ENCODE assay signal across 8 mouse cellular contexts in genomic region chr11:69121001-69121740, GRCm38 (mm10). TPM values are rescaled to one million over a fixed set of nuclear protein-coding genes. Genes with fewer than 3 reads are reported as not detected.
DNase-seq lines count a peak whose midpoint lies in the region; ATAC-seq lines count a peak whose summit lies in the region.

No protein-coding gene starts in this region.

- under 1% methylated on average over 33 of the region's 33 CpGs for WGBS in forebrain, embryonic 12.5 days
- WGBS in kidney, embryonic 15.5 days: under 1% methylated on average over 33 of the region's 33 CpGs
- 1% methylated on average over 27 of the region's 33 CpGs for WGBS in midbrain, embryonic 13.5 days

- peak overlapping the region; percentile 77 for H3K9ac ChIP-seq in forebrain, embryonic 12.5 days
- H3K9ac ChIP-seq in kidney, embryonic 15.5 days: peak overlapping the region; percentile 73
- peak overlapping the region; percentile 80 for H3K9ac ChIP-seq in midbrain, embryonic 13.5 days (replicated peaks)

- no peaks in the 10 kb centered on the region for H3K9me3 ChIP-seq in forebrain, embryonic 12.5 days
- no peaks in the 10 kb centered on the region for H3K9me3 ChIP-seq in kidney, embryonic 15.5 days (replicated peaks)
- no peaks in the 10 kb centered on the region for H3K9me3 ChIP-seq in midbrain, embryonic 13.5 days

- H3K4me1 ChIP-seq in forebrain, embryonic 12.5 days: peaks cover 54% of the 10 kb centered on the region
- peaks cover 58% of the 10 kb centered on the region for H3K4me1 ChIP-seq in kidney, embryonic 15.5 days
- H3K4me1 ChIP-seq in midbrain, embryonic 13.5 days (replicated peaks): peaks cover 64% of the 10 kb centered on the region

- peak overlapping the region; percentile 80 for H3K4me3 ChIP-seq in forebrain, embryonic 12.5 days (replicated peaks)
- H3K4me3 ChIP-seq in kidney, embryonic 15.5 days (replicated peaks): peak overlapping the region; percentile 83
- peak overlapping the region; percentile 75 for H3K4me3 ChIP-seq in midbrain, embryonic 13.5 days (replicated peaks)

- peaks cover 29% of the 10 kb centered on the region for H3K27me3 ChIP-seq in forebrain, embryonic 12.5 days
- peaks cover 4% of the 10 kb centered on the region; the same call in 1 of the 2 replicates for H3K27me3 ChIP-seq in kidney, embryonic 15.5 days
- H3K27me3 ChIP-seq in midbrain, embryonic 13.5 days: peaks cover 36% of the 10 kb centered on the region

- ATAC-seq in forebrain, embryonic 12.5 days (ENCODE audit: low FRiP score): no peak
- no peak for ATAC-seq in kidney, embryonic 15.5 days (replicated peaks; ENCODE audit: low FRiP score)
- ATAC-seq in midbrain, embryonic 13.5 days: no peak

- no peak overlapping the region for H3K27ac ChIP-seq in forebrain, embryonic 12.5 days
- peak overlapping the region; percentile 92; the same call in 1 of the 2 replicates for H3K27ac ChIP-seq in kidney, embryonic 15.5 days
- H3K27ac ChIP-seq in midbrain, embryonic 13.5 days: no peak overlapping the region

- H3K36me3 ChIP-seq in forebrain, embryonic 12.5 days (replicated peaks): no peaks in the 10 kb centered on the region
- H3K36me3 ChIP-seq in kidney, embryonic 15.5 days: no peaks in the 10 kb centered on the region
- no peaks in the 10 kb centered on the region for H3K36me3 ChIP-seq in midbrain, embryonic 13.5 days

- peak; percentile 53 to 69 for DNase-seq in heart, adult 18-20 months
- no peak for DNase-seq in heart, adult 8-10 months (ENCODE audit: low spot score)
- DNase-seq in Muller cell, postnatal 12 days (ENCODE audit: inconsistent ontology term): peak; percentile 55
- DNase-seq in gastrocnemius, postnatal 4 days (ENCODE audit: low spot score in 2 of 2): no peak
- DNase-seq in gastrocnemius, adult 18-20 months (ENCODE audit: low spot score): no peak

- peak overlapping the region; percentile 91 for H3K4me2 ChIP-seq in forebrain, embryonic 12.5 days
- H3K4me2 ChIP-seq in kidney, embryonic 15.5 days: peak overlapping the region; percentile 94
- H3K4me2 ChIP-seq in midbrain, embryonic 13.5 days (replicated peaks): peak overlapping the region; percentile 98

RNA-seq across cellular contexts. Expression of gene Hes7, which starts 1.0 kb away (rescaled TPM):
- total RNA-seq in heart, adult 18-20 months (2021): under 1 TPM in 1 of 2 experiments, not detected in 1; 0.15 TPM
- under 1 TPM in 1 of 4 experiments, not detected in 3; 0.12 TPM for total RNA-seq in heart, adult 8-10 months (2022)
- 0.31 and 0.43 TPM in 2 replicates for polyA plus RNA-seq in forebrain, embryonic 12.5 days (2016; fragmentation: Nextera tagmentation; extraction: Ambion mirVana)
- 0.42 and 0.46 TPM in 2 replicates for polyA plus RNA-seq in kidney, embryonic 15.5 days (2015; fragmentation: Nextera tagmentation; extraction: Ambion mirVana)
- 0.10 and 0.26 TPM in 2 replicates for polyA plus RNA-seq in midbrain, embryonic 13.5 days (2015; fragmentation: Nextera tagmentation; extraction: Ambion mirVana)
- total RNA-seq in gastrocnemius, postnatal 4 days (2021): under 1 TPM; 0.34 to 0.54 TPM
- not detected for total RNA-seq in gastrocnemius, adult 18-20 months (2021)

RNA-seq across cellular contexts. Expression of gene 9130213A22Rik, which starts 1.2 kb away (rescaled TPM):
- under 1 TPM; 0.23 to 0.27 TPM for total RNA-seq in heart, adult 18-20 months (2021)
- under 1 TPM; 0.16 to 0.60 (median 0.38) TPM for total RNA-seq in heart, adult 8-10 months (2022)
- polyA plus RNA-seq in forebrain, embryonic 12.5 days (2016; fragmentation: Nextera tagmentation; extraction: Ambion mirVana): 0.11 TPM in 1 of 2 replicates, not detected in the other
- polyA plus RNA-seq in kidney, embryonic 15.5 days (2015; fragmentation: Nextera tagmentation; extraction: Ambion mirVana): 0.27 and 0.51 TPM in 2 replicates
- polyA plus RNA-seq in midbrain, embryonic 13.5 days (2015; fragmentation: Nextera tagmentation; extraction: Ambion mirVana): 0.28 TPM in 1 of 2 replicates, not detected in the other
- under 1 TPM; 0.29 to 0.56 TPM for total RNA-seq in gastrocnemius, postnatal 4 days (2021)
- not detected for total RNA-seq in gastrocnemius, adult 18-20 months (2021)

RNA-seq across cellular contexts. Expression of gene Aloxe3, which starts 4.5 kb away (rescaled TPM):
- total RNA-seq in heart, adult 18-20 months (2021): not detected
- total RNA-seq in heart, adult 8-10 months (2022): not detected
- 0.19 and 0.55 TPM in 2 replicates for polyA plus RNA-seq in forebrain, embryonic 12.5 days (2016; fragmentation: Nextera tagmentation; extraction: Ambion mirVana)
- 0.60 and 1.3 TPM in 2 replicates for polyA plus RNA-seq in kidney, embryonic 15.5 days (2015; fragmentation: Nextera tagmentation; extraction: Ambion mirVana)
- 0.39 and 0.43 TPM in 2 replicates for polyA plus RNA-seq in midbrain, embryonic 13.5 days (2015; fragmentation: Nextera tagmentation; extraction: Ambion mirVana)
- total RNA-seq in gastrocnemius, postnatal 4 days (2021): under 1 TPM in 1 of 2 experiments, not detected in 1; 0.23 TPM
- total RNA-seq in gastrocnemius, adult 18-20 months (2021): not detected

RNA-seq across cellular contexts. Expression of gene Per1, which starts 26.2 kb away (rescaled TPM):
- 10 to 100 TPM; 38.8 to 48.5 TPM for total RNA-seq in heart, adult 18-20 months (2021)
- total RNA-seq in heart, adult 8-10 months (2022): 10 to 100 TPM; 33.3 to 81.2 (median 48.5) TPM
- 7.8 and 12.3 TPM in 2 replicates for polyA plus RNA-seq in forebrain, embryonic 12.5 days (2016; fragmentation: Nextera tagmentation; extraction: Ambion mirVana)
- 12.1 and 13.7 TPM in 2 replicates for polyA plus RNA-seq in kidney, embryonic 15.5 days (2015; fragmentation: Nextera tagmentation; extraction: Ambion mirVana)
- 8.6 and 10.5 TPM in 2 replicates for polyA plus RNA-seq in midbrain, embryonic 13.5 days (2015; fragmentation: Nextera tagmentation; extraction: Ambion mirVana)
- 10 to 100 TPM; 32.1 to 49.3 TPM for total RNA-seq in gastrocnemius, postnatal 4 days (2021)
- 10 to 100 TPM; 41.9 to 72.2 TPM for total RNA-seq in gastrocnemius, adult 18-20 months (2021)

RNA-seq across cellular contexts. Expression of gene Vamp2, which starts 32.9 kb away (rescaled TPM):
- total RNA-seq in heart, adult 18-20 months (2021): 10 to 100 TPM; 53.9 to 55.4 TPM
- total RNA-seq in heart, adult 8-10 months (2022): 10 to 100 TPM; 57.1 to 72.2 (median 68.6) TPM
- polyA plus RNA-seq in forebrain, embryonic 12.5 days (2016; fragmentation: Nextera tagmentation; extraction: Ambion mirVana): 103 and 121 TPM in 2 replicates
- 83.5 and 101 TPM in 2 replicates for polyA plus RNA-seq in kidney, embryonic 15.5 days (2015; fragmentation: Nextera tagmentation; extraction: Ambion mirVana)
- 175 and 188 TPM in 2 replicates for polyA plus RNA-seq in midbrain, embryonic 13.5 days (2015; fragmentation: Nextera tagmentation; extraction: Ambion mirVana)
- total RNA-seq in gastrocnemius, postnatal 4 days (2021): 10 to 100 TPM; 61.1 to 70.4 TPM
- total RNA-seq in gastrocnemius, adult 18-20 months (2021): 10 to 100 TPM; 37.4 to 39.3 TPM

Comparison
In these comparisons a context has a peak if more than half of its experiments do, and no peak if none do; other contexts are left out.
1. DNase-seq: peak in heart, adult 18-20 months (2 of 2) and Muller cell, postnatal 12 days (single experiment); none in heart, adult 8-10 months (single experiment), gastrocnemius, postnatal 4 days (0 of 2) and gastrocnemius, adult 18-20 months (single experiment).
2. Peak in every context shown above with its lines, with median percentiles within 50 percentile points of each other: H3K4me2 ChIP-seq, H3K4me3 ChIP-seq and H3K9ac ChIP-seq.